8 mouse cellular contexts compared by ENCODE assay signal in genomic region chr7:3706343-3706934, GRCm38 (mm10). TPM values are rescaled to one million over a fixed set of nuclear protein-coding genes. Genes with fewer than 3 reads are reported as not detected.
DNase-seq lines count a peak whose midpoint lies in the region; ATAC-seq lines count a peak whose summit lies in the region.

No protein-coding gene starts in this region.

- H3K4me3 ChIP-seq in hindbrain, embryonic 12.5 days = peak overlapping the region; percentile 83
- peak overlapping the region; percentile 88 for H3K4me3 ChIP-seq in midbrain, embryonic 10.5 days

- peak overlapping the region; percentile 91 for H3K4me2 ChIP-seq in hindbrain, embryonic 12.5 days (replicated peaks)

- peaks cover 18% of the 10 kb centered on the region for H3K36me3 ChIP-seq in hindbrain, embryonic 12.5 days
- peaks cover 45% of the 10 kb centered on the region for H3K36me3 ChIP-seq in midbrain, embryonic 10.5 days

- H3K27me3 ChIP-seq in hindbrain, embryonic 12.5 days = no peaks in the 10 kb centered on the region
- no peaks in the 10 kb centered on the region for H3K27me3 ChIP-seq in midbrain, embryonic 10.5 days (ENCODE audit: low read depth, poor library complexity, severe bottlenecking)

- peak overlapping the region; percentile 88 for H3K9ac ChIP-seq in hindbrain, embryonic 12.5 days

- peaks cover 15% of the 10 kb centered on the region for H3K4me1 ChIP-seq in hindbrain, embryonic 12.5 days
- H3K4me1 ChIP-seq in midbrain, embryonic 10.5 days = peaks cover 28% of the 10 kb centered on the region

- H3K27ac ChIP-seq in hindbrain, embryonic 12.5 days = no peak overlapping the region
- H3K27ac ChIP-seq in midbrain, embryonic 10.5 days (replicated peaks) = 0 out of 2 replicates have a peak overlapping the region, but pooled peaks have one; percentile 96

- ATAC-seq in hindbrain, embryonic 12.5 days (ENCODE audit: low FRiP score) = no peak

- peak; percentile 41 for DNase-seq in cerebellum, adult 9-11 months
- DNase-seq in cerebellum, adult 11 months = no peak
- peak; percentile 41 for DNase-seq in R1 (ENCODE audit: low read depth, low spot score)
- no peak for DNase-seq in midbrain, embryonic 10.5 days (ENCODE audit: low spot score)
- DNase-seq in right cerebral cortex, postnatal 10 days (ENCODE audit: low spot score in 2 of 2) = no peak
- DNase-seq in gastrocnemius, adult 18-20 months (ENCODE audit: low spot score) = no peak
- no peak for DNase-seq in gastrocnemius, adult 8-10 months (ENCODE audit: low spot score in 2 of 2)

- WGBS in hindbrain, embryonic 12.5 days = 68% methylated on average over 11 of the region's 11 CpGs
- 75% methylated on average over 11 of the region's 11 CpGs for WGBS in midbrain, embryonic 10.5 days

- H3K9me3 ChIP-seq in hindbrain, embryonic 12.5 days (replicated peaks) = no peaks in the 10 kb centered on the region
- H3K9me3 ChIP-seq in midbrain, embryonic 10.5 days (replicated peaks) = no peaks in the 10 kb centered on the region

RNA-seq across cellular contexts. Expression of gene Rps9, which starts 2.6 kb away (rescaled TPM):
- polyA plus RNA-seq in hindbrain, embryonic 12.5 days (2016; fragmentation: Nextera tagmentation; extraction: Ambion mirVana) = 989 and 1,031 TPM in 2 replicates
- 1,174 and 1,339 TPM in 2 replicates for polyA plus RNA-seq in midbrain, embryonic 10.5 days (2016; fragmentation: Nextera tagmentation; extraction: Ambion mirVana)
- total RNA-seq in gastrocnemius, adult 18-20 months (2021) = 100 to 1,000 TPM; 415 to 437 TPM
- total RNA-seq in gastrocnemius, adult 8-10 months (2022) = 100 to 1,000 TPM; 403 to 496 (median 426) TPM

RNA-seq across cellular contexts. Expression of gene Mboat7, which starts 13.1 kb away (rescaled TPM):
- 50.8 and 57.4 TPM in 2 replicates for polyA plus RNA-seq in hindbrain, embryonic 12.5 days (2016; fragmentation: Nextera tagmentation; extraction: Ambion mirVana)
- polyA plus RNA-seq in midbrain, embryonic 10.5 days (2016; fragmentation: Nextera tagmentation; extraction: Ambion mirVana) = 30.6 and 32.5 TPM in 2 replicates
- total RNA-seq in gastrocnemius, adult 18-20 months (2021) = 1 to 10 TPM; 7.6 to 8.1 TPM
- total RNA-seq in gastrocnemius, adult 8-10 months (2022) = 10 to 100 TPM in 1 of 4 experiments, 1 to 10 TPM in 3; 6.7 to 10.3 (median 8.2) TPM

RNA-seq across cellular contexts. Expression of gene Pirb, which starts 13.8 kb away (rescaled TPM):
- polyA plus RNA-seq in hindbrain, embryonic 12.5 days (2016; fragmentation: Nextera tagmentation; extraction: Ambion mirVana) = 0.19 and 0.30 TPM in 2 replicates
- polyA plus RNA-seq in midbrain, embryonic 10.5 days (2016; fragmentation: Nextera tagmentation; extraction: Ambion mirVana) = 0.12 and 0.25 TPM in 2 replicates
- total RNA-seq in gastrocnemius, adult 18-20 months (2021) = under 1 TPM; 0.57 to 0.74 TPM
- under 1 TPM; 0.15 to 0.63 (median 0.33) TPM for total RNA-seq in gastrocnemius, adult 8-10 months (2022)

RNA-seq across cellular contexts. Expression of gene Tsen34, which starts 13.8 kb away (rescaled TPM):
- polyA plus RNA-seq in hindbrain, embryonic 12.5 days (2016; fragmentation: Nextera tagmentation; extraction: Ambion mirVana) = 217 and 228 TPM in 2 replicates
- 251 and 266 TPM in 2 replicates for polyA plus RNA-seq in midbrain, embryonic 10.5 days (2016; fragmentation: Nextera tagmentation; extraction: Ambion mirVana)
- total RNA-seq in gastrocnemius, adult 18-20 months (2021) = 10 to 100 TPM; 27.3 to 31.9 TPM
- total RNA-seq in gastrocnemius, adult 8-10 months (2022) = 10 to 100 TPM; 25.3 to 34.0 (median 29.0) TPM

RNA-seq across cellular contexts. Expression of gene Tmc4, which starts 29.1 kb away (rescaled TPM):
- 5.5 and 6.7 TPM in 2 replicates for polyA plus RNA-seq in hindbrain, embryonic 12.5 days (2016; fragmentation: Nextera tagmentation; extraction: Ambion mirVana)
- 3.1 TPM in 2 replicates for polyA plus RNA-seq in midbrain, embryonic 10.5 days (2016; fragmentation: Nextera tagmentation; extraction: Ambion mirVana)
- under 1 TPM; 0.17 to 0.34 TPM for total RNA-seq in gastrocnemius, adult 18-20 months (2021)
- total RNA-seq in gastrocnemius, adult 8-10 months (2022) = under 1 TPM in 3 of 4 experiments, not detected in 1; 0.27 to 0.97 (median 0.40) TPM

Comparison
In these comparisons a context has a peak if more than half of its experiments do, and no peak if none do; other contexts are left out.
1. DNase-seq: peak in cerebellum, adult 9-11 months (single experiment) and R1 (single experiment); none in cerebellum, adult 11 months (single experiment), midbrain, embryonic 10.5 days (single experiment), right cerebral cortex, postnatal 10 days (0 of 2), gastrocnemius, adult 18-20 months (single experiment) and gastrocnemius, adult 8-10 months (0 of 2).